Mouse (Mus musculus) hindbrain, embryonic 12.5 days (tissue): Measurements from ENCODE around the gene Epb41l4b. TPM values are rescaled to one million over a fixed set of nuclear protein-coding genes. Genes with fewer than 3 reads are reported as not detected.

Experiments
- ATAC-seq: fragments of 200-750 bp; cut with Nextera tagmentation; 2 replicates; pipeline ENCODE4 v1.8.0; 2017; ENCODE audit warnings: moderate TSS enrichment; ENCODE audit not compliant: low FRiP score
- H3K27ac ChIP-seq: fragments of 300-500 bp; sonication (generic); 2 replicates; pipeline ENCODE4 v1.5.1; 2016; ENCODE audit warnings: mild to moderate bottlenecking
- H3K27me3 ChIP-seq: fragments of 300-500 bp; sonication (generic); 2 replicates; pipeline ENCODE4 v1.6.1; 2016; ENCODE audit warnings: mild to moderate bottlenecking
- H3K36me3 ChIP-seq: fragments of 300-500 bp; sonication (generic); 2 replicates; pipeline ENCODE4 v1.6.1; 2016; ENCODE audit warnings: mild to moderate bottlenecking
- H3K4me1 ChIP-seq: fragments of 300-500 bp; sonication (generic); 2 replicates; pipeline ENCODE4 v1.6.1; 2016
- H3K4me2 ChIP-seq: fragments of 300-500 bp; sonication (generic); replicated peaks from 2 replicates; pipeline ENCODE4 v1.6.1; 2016; ENCODE audit warnings: mild to moderate bottlenecking
- H3K4me3 ChIP-seq: fragments of 300-500 bp; sonication (generic); 2 replicates; pipeline ENCODE4 v1.5.1; 2016; ENCODE audit warnings: mild to moderate bottlenecking
- H3K9ac ChIP-seq: fragments of 300-500 bp; sonication (generic); 2 replicates; pipeline ENCODE4 v1.6.1; 2016; ENCODE audit warnings: mild to moderate bottlenecking, moderate library complexity
- H3K9me3 ChIP-seq: fragments of 300-500 bp; sonication (generic); replicated peaks from 2 replicates; pipeline ENCODE4 v1.6.1; 2016; ENCODE audit warnings: mild to moderate bottlenecking
- WGBS: fragments of 180-500 bp; shearing (Covaris S2); methylation state at CpG from one replicate; pipeline ENCODE4 v1.1.7; 2016; 5-methylcytosine and 5-hydroxymethylcytosine counted together
- polyA plus RNA-seq: library from polyadenylated mRNA; unstranded; fragments of >200 nt; fragmentation: Nextera tagmentation; extraction: Ambion mirVana; gene quantifications from 2 replicates; pipeline ENCODE4 v1.2.1, GENCODE M21; 2016

The Epb41l4b gene
- polyA plus RNA-seq, 1 experiment from 2014 or later, result 2.0 TPM

DNA sequence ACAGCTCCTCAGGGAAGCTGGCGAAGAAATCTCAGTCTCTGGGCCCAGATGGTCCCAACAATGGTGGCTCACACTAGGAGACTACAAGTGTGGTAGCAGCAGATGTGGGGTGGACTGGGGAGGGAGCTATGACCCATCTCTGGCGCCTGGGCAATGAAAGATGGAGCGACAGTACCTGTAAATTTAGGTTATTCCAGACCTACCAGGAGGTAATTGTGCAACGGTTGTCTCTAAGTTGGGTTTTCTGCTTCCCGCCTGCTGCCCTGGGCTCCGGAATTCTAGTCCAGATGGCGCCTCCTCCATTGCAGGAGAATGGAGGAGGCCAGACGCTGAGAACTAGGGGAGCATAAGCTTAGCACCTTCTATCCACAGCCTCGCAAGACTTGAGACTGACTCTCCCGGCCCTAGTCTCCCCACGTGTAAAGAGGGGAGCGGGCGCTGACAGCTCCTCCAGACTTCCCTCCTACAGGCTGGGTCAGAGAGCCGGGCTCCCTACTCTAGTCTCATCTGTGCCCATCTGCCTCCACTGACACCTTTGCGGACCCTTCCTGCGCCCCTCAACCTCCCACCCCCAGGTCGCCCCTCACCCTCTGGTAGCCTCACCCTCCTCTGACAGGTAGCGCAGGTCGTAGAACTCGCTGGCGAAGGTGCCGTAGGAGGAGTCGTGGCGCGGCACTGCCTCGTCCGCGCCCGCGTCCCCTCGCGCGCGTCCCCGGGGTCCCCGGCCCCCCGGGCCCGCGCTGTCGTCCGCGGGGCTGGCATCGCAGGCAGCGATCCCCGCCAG, 153.6 kb downstream of the Epb41l4b start:
- peaks cover 16% of the 10 kb centered on the region for H3K27me3 ChIP-seq
- peak overlapping the region; percentile 79 for H3K4me3 ChIP-seq
- peak overlapping the region; percentile 55; the same call in 1 of the 2 replicates for H3K27ac ChIP-seq
- no peaks in the 10 kb centered on the region for H3K36me3 ChIP-seq
- peak overlapping the region; percentile 95 for H3K4me2 ChIP-seq
- WGBS, result 2% methylated on average over 45 of the region's 45 CpGs
- no peaks in the 10 kb centered on the region; the same call in 1 of the 2 replicates for H3K4me1 ChIP-seq
- peak; percentile 78 for ATAC-seq
- H3K9me3 ChIP-seq, result no peaks in the 10 kb centered on the region
- peak overlapping the region; percentile 83 for H3K9ac ChIP-seq

- Histone ChIP-seq H3K4me3 (no peak overlapping the region), H3K4me1 (no peaks in the 10 kb centered on the region), H3K4me2 (no peak overlapping the region), H3K27ac (no peak overlapping the region), H3K9ac (no peak overlapping the region), H3K27me3 (no peaks in the 10 kb centered on the region), H3K9me3 (no peaks in the 10 kb centered on the region), H3K36me3 (0 out of 2 replicates have a peak, but pooled peaks cover 6% of the 10 kb centered on the region)
- WGBS, result 71% methylated on average over 7 of the region's 7 CpGs
- no peak for ATAC-seq
Measured at GRCm38 (mm10) chr4:56965586-56966179, 177.6 kb downstream of the Epb41l4b start.

GRCm38 (mm10) chr4:56963687-56964086, 179.6 kb downstream of the Epb41l4b start:
- Histone ChIP-seq H3K27ac (no peak overlapping the region), H3K9ac (no peak overlapping the region), H3K4me2 (no peak overlapping the region), H3K36me3 (0 out of 2 replicates have a peak, but pooled peaks cover 6% of the 10 kb centered on the region), H3K4me1 (no peaks in the 10 kb centered on the region), H3K9me3 (no peaks in the 10 kb centered on the region), H3K27me3 (no peaks in the 10 kb centered on the region), H3K4me3 (no peak overlapping the region)
- WGBS, result 88% methylated on average over 6 of the region's 6 CpGs
- no peak for ATAC-seq

DNA sequence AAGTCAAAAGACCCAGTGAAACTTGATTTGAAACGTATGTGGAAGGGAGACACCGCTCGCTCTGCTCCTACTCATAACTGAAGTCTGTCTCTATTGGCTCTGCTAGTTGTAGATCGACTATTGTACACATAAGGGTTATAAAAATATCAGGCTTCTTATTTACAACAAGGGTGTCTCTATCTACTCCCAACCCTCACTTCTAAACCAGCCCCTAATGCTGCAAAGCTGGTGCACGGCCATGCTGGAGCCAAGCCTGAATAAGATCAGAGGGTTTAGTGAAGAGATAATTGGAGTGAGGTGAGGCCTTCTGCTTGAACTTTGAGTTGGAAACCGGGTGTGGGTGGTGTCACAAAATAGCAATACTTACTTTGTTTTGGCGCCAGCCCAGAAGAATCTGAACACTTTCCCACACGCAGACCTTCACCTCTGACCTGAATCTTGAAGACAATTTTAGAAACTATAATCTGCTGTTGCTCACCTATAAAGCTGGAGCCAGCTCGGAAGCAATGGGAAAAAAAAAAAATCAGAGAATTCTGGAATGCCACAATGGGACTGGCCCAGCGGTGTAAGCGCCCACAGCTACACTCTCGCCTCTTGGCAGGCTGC, 181.8 kb downstream of the Epb41l4b start:
- Histone ChIP-seq H3K4me1 (no peaks in the 10 kb centered on the region), H3K36me3 (no peaks in the 10 kb centered on the region), H3K27me3 (no peaks in the 10 kb centered on the region), H3K9ac (no peak overlapping the region), H3K27ac (no peak overlapping the region), H3K4me2 (no peak overlapping the region), H3K9me3 (no peaks in the 10 kb centered on the region), H3K4me3 (no peak overlapping the region)
- WGBS, result 86% methylated on average over 12 of the region's 12 CpGs
- no peak for ATAC-seq

DNA sequence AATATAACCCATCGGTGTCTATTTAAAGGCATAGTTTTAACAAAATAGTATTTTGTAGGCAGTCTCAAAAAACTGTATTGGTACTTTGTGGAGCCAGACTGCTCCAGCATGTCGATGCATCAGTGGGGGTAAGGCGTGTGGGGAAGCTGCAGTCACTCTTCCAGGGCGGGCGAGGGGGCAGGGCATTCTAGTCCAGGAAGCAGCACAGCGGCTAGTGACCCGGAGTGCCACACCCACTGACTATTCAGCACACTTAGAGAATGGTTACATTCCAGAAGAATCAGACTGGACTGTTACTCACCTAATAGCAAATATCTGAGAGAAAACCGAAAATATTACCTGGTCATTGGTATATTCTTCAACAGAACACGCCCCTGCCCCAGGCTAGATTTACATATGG, 185.7 kb downstream of the Epb41l4b start:
- Histone ChIP-seq H3K9me3 (no peaks in the 10 kb centered on the region), H3K27ac (no peak overlapping the region), H3K4me2 (no peak overlapping the region), H3K36me3 (no peaks in the 10 kb centered on the region), H3K4me3 (no peak overlapping the region), H3K9ac (no peak overlapping the region), H3K27me3 (no peaks in the 10 kb centered on the region), H3K4me1 (no peaks in the 10 kb centered on the region)
- 60% methylated on average over 9 of the region's 9 CpGs for WGBS
- no peak for ATAC-seq

DNA sequence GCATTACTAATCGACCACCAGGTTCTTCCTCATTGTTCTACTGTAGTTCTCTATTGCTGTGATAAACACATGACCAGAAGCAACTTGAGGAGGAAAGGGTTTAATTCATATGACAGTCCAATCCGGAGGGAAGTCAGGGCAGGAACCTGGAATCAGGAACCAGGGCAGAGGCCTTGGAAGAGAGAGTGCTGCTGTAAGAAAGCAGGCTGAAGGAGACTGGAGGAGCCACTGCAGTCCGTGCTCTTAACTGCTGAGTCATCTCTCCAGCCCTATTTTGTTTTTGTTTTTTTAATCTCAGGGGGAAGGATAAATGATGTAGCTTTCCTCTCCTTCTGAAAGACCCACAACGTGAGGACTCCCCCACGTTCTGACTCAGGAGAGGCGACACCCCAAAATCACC, 190.0 kb downstream of the Epb41l4b start:
- H3K9me3 ChIP-seq, result no peaks in the 10 kb centered on the region
- H3K4me2 ChIP-seq, result no peak overlapping the region
- no peaks in the 10 kb centered on the region for H3K4me1 ChIP-seq
- no peak for ATAC-seq
- no peak overlapping the region for H3K4me3 ChIP-seq
- H3K36me3 ChIP-seq, result no peaks in the 10 kb centered on the region
- no peak overlapping the region for H3K9ac ChIP-seq
- H3K27ac ChIP-seq, result no peak overlapping the region
- WGBS, result 62% methylated on average over 6 of the region's 6 CpGs
- H3K27me3 ChIP-seq, result no peaks in the 10 kb centered on the region

GRCm38 (mm10) chr4:56951701-56952100, 191.5 kb downstream of the Epb41l4b start:
- Histone ChIP-seq H3K4me2 (no peak overlapping the region), H3K36me3 (no peaks in the 10 kb centered on the region), H3K27ac (no peak overlapping the region), H3K9ac (no peak overlapping the region), H3K9me3 (no peaks in the 10 kb centered on the region), H3K4me1 (0 out of 2 replicates have a peak, but pooled peaks cover 4% of the 10 kb centered on the region), H3K4me3 (no peak overlapping the region), H3K27me3 (no peaks in the 10 kb centered on the region)
- ATAC-seq, result no peak
- WGBS, result 87% methylated on average over 3 of the region's 3 CpGs

GRCm38 (mm10) chr4:56949494-56949893, 193.7 kb downstream of the Epb41l4b start:
- H3K9me3 ChIP-seq, result no peaks in the 10 kb centered on the region
- no peak overlapping the region for H3K4me2 ChIP-seq
- H3K4me3 ChIP-seq, result no peak overlapping the region
- H3K4me1 ChIP-seq, result peaks cover 19% of the 10 kb centered on the region
- no peak overlapping the region for H3K27ac ChIP-seq
- WGBS, result 74% methylated on average over 6 of the region's 6 CpGs
- no peak for ATAC-seq
- H3K36me3 ChIP-seq, result no peaks in the 10 kb centered on the region
- no peak overlapping the region for H3K9ac ChIP-seq
- H3K27me3 ChIP-seq, result no peaks in the 10 kb centered on the region

- Histone ChIP-seq H3K36me3 (no peaks in the 10 kb centered on the region), H3K4me2 (peak within 1 kb of the TSS; percentile 92), H3K9me3 (no peaks in the 10 kb centered on the region), H3K27ac (peak within 1 kb of the TSS; percentile 86), H3K4me1 (peaks cover 31% of the 10 kb centered on the region), H3K9ac (peak within 1 kb of the TSS; percentile 79), H3K27me3 (no peaks in the 10 kb centered on the region), H3K4me3 (peak within 1 kb of the TSS; percentile 82)
- peak; percentile 98 for ATAC-seq
- under 1% methylated on average over 107 of the region's 107 CpGs for whole genome bisulfite sequencing
Measured at GRCm38 (mm10) chr4:56946641-56947640, 196.3 kb downstream of the Epb41l4b start, which contains the start of gene Tmem245. TSS of gene Tmem245 (minus strand) at chr4:56947437.

DNA sequence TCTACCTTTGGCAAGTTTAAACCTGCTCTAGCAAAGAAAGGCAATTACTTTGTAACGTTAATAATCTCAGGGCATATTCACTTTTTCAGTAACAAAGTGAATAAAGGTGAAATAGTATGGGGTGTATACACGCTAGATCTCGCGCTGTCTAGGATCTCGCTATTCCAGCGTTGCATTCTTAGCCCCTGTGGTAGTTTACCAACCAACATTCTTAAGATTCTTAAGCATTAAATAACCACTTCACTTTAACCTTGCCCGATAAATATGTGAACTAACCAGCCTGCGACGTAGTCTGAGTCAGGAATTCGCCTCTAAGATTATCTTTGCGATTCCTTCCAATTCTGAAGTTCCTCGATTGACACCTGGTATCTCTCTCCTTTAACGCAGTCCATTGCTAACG, 197.1 kb downstream of the Epb41l4b start:
- peak overlapping the region; percentile 86; the same call in 1 of the 2 replicates for H3K27ac ChIP-seq
- 2% methylated on average over 14 of the region's 14 CpGs for WGBS
- peak overlapping the region; percentile 92 for H3K4me2 ChIP-seq
- peak overlapping the region; percentile 79 for H3K9ac ChIP-seq
- peaks cover 31% of the 10 kb centered on the region for H3K4me1 ChIP-seq
- H3K9me3 ChIP-seq, result no peaks in the 10 kb centered on the region
- H3K36me3 ChIP-seq, result no peaks in the 10 kb centered on the region
- no peak for ATAC-seq
- peak overlapping the region; percentile 82 for H3K4me3 ChIP-seq
- H3K27me3 ChIP-seq, result no peaks in the 10 kb centered on the region

DNA sequence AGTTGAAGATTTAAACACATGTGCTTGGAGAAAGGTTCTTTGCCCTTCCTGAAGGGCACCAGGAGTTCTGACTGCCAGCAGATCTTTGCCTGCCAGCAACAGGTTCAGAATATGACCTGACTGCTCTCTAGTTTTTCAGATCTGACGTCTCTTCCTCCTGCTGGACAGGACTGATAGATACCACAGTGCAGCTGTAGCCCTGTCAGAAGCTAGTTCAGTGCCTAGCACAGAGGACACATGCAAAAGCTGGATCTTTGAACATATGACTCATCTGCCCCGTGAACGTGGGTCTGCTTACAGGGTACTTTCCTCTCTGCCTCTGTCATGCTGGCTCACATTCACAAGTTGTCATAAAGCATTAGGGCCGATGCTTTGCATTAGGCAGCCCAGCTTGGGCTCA, 199.0 kb downstream of the Epb41l4b start:
- no peaks in the 10 kb centered on the region for H3K9me3 ChIP-seq
- no peak overlapping the region for H3K4me2 ChIP-seq
- no peak overlapping the region for H3K4me3 ChIP-seq
- H3K27me3 ChIP-seq, result no peaks in the 10 kb centered on the region
- no peaks in the 10 kb centered on the region for H3K36me3 ChIP-seq
- no peak overlapping the region for H3K27ac ChIP-seq
- WGBS, result 64% methylated on average over 4 of the region's 4 CpGs
- H3K4me1 ChIP-seq, result peaks cover 31% of the 10 kb centered on the region
- H3K9ac ChIP-seq, result no peak overlapping the region
- no peak for ATAC-seq
